Mouse (Mus musculus) spleen, adult 12 weeks (tissue): ENCODE results near the gene Apol7a.

Experiments
- DNase-seq: peaks from one replicate; pipeline ENCODE4 v3.0.0; 2022; ENCODE audit warnings: low spot score

Apol7a gene

DNA sequence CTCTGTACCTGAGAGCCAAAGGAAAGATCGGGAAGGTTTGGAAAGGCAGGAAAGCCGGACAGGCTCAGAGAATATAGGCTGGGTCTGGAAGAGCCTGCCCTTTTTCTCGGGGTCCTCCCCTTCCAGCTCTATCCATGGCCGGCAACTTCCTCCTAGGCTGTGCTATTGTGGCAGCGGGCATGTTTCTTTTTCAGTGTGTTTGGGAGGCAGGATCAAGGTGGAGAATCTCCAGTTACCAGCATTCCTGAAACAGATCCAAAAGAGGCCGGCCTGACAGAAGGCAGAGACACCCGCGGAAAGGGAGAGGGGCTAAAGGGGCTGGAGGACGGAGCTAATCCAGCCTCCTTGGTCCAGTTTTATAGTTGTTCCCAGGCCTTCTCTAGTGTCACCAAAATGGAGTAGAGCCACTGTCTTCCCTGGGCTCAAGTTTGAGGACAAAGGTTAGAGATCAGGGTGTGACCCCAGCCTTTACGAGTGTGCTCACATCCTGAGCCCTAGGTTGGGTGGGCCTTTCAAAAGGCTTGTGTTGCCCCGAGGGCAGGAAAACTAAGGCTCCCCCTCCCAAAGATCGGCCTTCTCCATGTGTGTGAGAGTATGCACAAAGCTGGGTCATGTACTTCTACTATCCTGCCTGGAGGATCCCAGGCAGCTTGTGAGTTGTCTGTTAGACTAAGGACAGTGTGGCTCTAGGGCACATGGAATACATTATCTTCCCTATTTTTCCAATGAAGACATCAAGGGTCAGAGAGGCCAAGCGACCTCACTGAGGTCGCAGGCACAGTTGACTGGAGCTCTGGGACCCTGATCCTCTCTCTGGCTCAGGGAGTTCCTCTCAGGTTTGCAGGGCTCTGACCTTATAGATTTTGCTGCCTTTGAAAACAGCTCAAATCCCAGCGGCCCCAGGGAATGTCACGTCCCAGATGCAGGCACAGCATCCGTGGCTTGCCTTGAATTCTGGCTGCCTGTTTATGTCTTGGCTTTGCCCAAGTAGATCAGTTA, 54.5 kb downstream of the Apol7a start:
- DNase-seq, result no peak

DNA sequence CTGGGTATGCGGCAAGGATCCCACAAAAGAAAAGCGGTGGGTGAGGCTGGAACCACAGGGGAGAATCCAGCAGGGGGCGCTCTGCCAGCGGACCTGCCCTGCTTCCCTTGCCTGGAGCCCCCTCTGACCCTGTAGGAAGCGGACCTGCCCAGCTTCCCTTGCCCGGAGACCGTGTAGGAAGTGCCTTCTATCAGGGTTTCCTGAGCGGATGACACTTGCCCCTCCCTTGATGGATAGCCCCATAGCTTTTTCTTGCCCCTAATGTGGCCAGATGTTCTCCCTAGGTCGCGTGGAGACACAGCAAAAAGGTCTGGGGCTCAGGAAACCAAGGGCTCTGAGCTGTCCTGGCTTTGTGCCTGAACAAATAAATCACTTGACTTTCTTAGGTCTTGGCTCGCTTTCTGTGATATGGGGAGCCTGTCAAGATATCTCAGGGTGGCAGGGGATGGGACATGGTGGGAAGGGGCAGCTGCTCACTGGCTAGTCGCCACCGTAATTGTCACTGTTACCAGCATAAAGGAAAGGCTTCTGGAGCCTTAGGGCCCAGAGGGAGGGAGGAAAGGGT, 55.3 kb downstream of the Apol7a start:
- DNase-seq, result no peak

DNA sequence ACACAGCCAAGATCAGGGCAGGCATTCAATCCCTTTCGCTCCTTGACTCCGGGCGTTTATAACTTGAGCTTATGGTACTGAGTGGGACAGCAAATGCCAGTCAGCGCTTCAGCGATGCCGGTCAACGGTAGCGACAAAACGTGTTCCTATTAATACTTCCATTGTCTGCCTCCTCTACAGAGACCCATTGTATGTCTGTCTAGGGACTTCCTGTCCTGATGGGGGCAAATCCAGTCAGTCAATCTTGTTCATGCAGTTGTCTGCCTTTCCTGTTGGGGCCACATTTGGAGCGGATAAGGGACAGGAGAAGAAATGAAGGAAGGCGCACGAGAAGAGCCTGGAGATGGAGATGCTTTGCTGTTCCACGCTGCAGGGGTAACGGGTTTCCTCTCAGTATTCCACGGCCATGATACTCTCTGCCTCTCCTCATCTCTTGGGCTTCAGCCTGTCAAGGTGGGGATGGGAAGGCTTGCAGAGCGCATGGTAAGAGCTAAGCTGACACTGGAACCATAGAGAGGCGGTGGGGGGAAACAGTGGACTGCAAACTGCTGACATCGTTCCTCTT, 55.9 kb downstream of the Apol7a start:
- DNase-seq, result no peak

DNA sequence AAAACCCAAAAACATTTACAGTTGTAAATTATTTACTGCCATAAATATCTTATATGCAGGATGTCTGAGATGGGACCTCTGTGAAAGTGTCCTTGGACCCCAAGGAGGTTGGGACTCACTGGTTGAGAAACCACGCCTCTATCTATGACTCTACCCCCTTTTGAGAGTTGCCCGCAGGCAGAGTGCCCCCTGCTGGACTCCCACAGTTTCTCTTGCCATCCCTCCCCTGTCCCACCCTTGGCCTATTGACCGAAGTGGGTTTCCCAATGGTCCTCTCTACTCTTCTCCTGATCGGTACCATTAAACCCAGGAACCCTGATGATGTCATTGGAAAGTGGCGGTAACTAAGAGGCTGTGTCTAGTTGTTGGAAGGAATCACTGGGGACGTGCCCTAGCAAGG, 56.9 kb downstream of the Apol7a start:
- DNase-seq, result no peak

DNA sequence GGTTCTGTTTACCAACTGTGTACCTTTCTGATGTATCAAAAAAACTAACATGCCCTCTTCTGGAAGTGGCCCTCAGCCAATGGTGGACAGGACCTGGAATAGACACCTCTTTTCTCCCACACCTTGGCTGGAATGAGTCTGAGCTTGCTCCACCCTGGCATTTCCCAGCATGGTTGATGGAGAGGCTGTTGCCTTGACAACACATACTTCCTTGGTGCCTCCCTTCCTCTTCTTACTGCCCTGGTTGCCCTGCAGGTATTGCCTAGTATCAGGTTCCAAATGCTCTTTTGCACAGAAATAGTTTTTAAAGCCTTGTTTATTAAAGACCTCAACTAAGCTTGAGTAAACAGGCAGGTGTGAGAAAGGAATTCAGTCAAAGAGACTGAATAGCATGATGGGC, 58.3 kb downstream of the Apol7a start:
- DNase-seq, result no peak

DNA sequence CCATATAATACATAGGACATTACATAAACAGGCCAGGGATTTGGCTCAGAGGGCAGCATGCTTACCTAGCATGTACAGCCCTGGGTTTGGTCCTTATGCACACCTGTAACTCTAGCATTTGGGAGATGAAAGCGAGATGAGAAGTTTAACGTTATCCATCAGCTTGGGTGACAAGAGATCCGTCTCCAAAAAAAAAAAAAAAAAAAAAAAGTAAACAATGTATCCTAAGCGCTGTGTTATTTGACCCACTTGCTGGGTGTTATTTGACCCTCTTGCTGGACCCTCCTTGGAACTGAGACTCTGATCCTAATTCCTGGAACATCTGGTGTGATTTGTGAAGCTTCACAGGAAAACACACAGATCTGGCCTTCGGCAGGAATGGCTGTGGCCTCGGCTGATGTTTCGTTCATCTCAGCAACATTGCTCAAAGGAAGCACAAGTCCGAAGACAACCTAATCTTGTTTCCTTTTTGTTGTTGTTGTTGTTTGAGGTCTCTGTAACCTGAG, 59.9 kb downstream of the Apol7a start:
- no peak for DNase-seq

DNA sequence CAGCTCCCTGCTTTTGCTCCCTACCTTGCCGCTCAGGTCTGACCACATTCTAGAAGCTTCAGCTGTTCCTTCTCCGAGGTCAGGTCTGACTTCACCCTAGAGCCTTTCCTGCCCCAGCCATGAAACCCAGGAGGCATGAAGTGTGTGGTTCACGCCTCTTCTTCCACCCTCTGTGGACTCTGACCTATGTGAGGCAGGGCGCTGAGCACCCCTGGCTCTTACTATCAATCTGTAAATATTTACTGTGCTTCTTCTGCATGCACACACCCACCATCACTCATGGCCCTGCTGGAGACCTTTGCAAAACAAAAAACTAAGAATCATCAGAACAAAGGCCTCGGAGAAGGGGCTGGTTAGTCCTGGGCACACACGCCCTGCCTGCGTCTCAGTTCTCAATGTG, 60.5 kb downstream of the Apol7a start:
- no peak for DNase-seq
